ENCODE assay signal across 1 mouse cellular context in genomic region chr5:149052421-149053338, GRCm38 (mm10).
TF ChIP-seq lines count a peak whose summit lies in the region.

No protein-coding gene starts in this region.

TF ChIP-seq in MEL, 35 proteins besides CTCF, POLR2A, EP300 and RAD21 (continued from another document):
- TF ChIP-seq NELFE (IDR thresholded peaks at IDR 0.05; ENCODE audit: low read depth, low read length) (peak; percentile 96), MYC (IDR thresholded peaks at IDR 0.05; ENCODE audit: low read depth, low read length) (no peak), POLR2AphosphoS2 (IDR thresholded peaks at IDR 0.05; ENCODE audit: low read length) (peak; percentile 94), POLR2AphosphoS5 (IDR thresholded peaks at IDR 0.05; ENCODE audit: borderline replicate concordance, low read depth, low read length) (no peak; the same call in 1 of the 2 replicates)
